Mouse (Mus musculus): Measurements from ENCODE around the gene Cep104. TPM values are rescaled to one million over a fixed set of nuclear protein-coding genes. Genes with fewer than 3 reads are reported as not detected.
A peak's percentile ranks its signal among the peaks of the same experiment; 100 is the strongest.

Gene Cep104
- polyA plus RNA-seq, 1 experiment from 2014 or later: 21.4 TPM

- Histone ChIP-seq H3K4me2 (peak overlapping the region; percentile 89), H3K4me3 (replicated peaks) (peak overlapping the region; percentile 81), H3K9ac (peak overlapping the region; percentile 94), H3K4me1 (peaks cover 18% of the 10 kb centered on the region), H3K36me3 (replicated peaks) (peaks cover 35% of the 10 kb centered on the region), H3K27me3 (peaks cover 24% of the 10 kb centered on the region), H3K9me3 (no peaks in the 10 kb centered on the region), H3K27ac (peak overlapping the region; percentile 90)
- under 1% methylated on average over 37 of the region's 37 CpGs for WGBS
- ATAC-seq (ENCODE audit: low FRiP score): peak; percentile 60; the same call in 1 of the 2 replicates
Observed at GRCm38 (mm10) chr4:153957444-153958250, 17.3 kb upstream of the Cep104 start.

- Histone ChIP-seq H3K36me3 (replicated peaks) (peaks cover 79% of the 10 kb centered on the region), H3K27ac (no peak overlapping the region), H3K4me3 (replicated peaks) (no peak overlapping the region), H3K9me3 (no peaks in the 10 kb centered on the region), H3K4me1 (peaks cover 13% of the 10 kb centered on the region), H3K27me3 (no peaks in the 10 kb centered on the region), H3K9ac (no peak overlapping the region), H3K4me2 (no peak overlapping the region)
- WGBS: 85% methylated on average over 7 of the region's 7 CpGs
- ATAC-seq (ENCODE audit: low FRiP score): no peak
Observed at GRCm38 (mm10) chr4:153962631-153963030, 12.4 kb upstream of the Cep104 start.

GRCm38 (mm10) chr4:153966651-153967050 is 8.3 kb upstream of the Cep104 start:
- Histone ChIP-seq H3K27ac (no peak overlapping the region), H3K36me3 (replicated peaks) (peaks cover 86% of the 10 kb centered on the region), H3K4me2 (no peak overlapping the region), H3K27me3 (no peaks in the 10 kb centered on the region), H3K4me3 (replicated peaks) (no peak overlapping the region), H3K4me1 (no peaks in the 10 kb centered on the region), H3K9ac (no peak overlapping the region), H3K9me3 (no peaks in the 10 kb centered on the region)
- no peak for ATAC-seq (ENCODE audit: low FRiP score)
- 86% methylated on average over 5 of the region's 5 CpGs for WGBS

GRCm38 (mm10) chr4:153967556-153967955 is 7.4 kb upstream of the Cep104 start:
- ATAC-seq (ENCODE audit: low FRiP score): no peak
- Histone ChIP-seq H3K4me2 (no peak overlapping the region), H3K9ac (no peak overlapping the region), H3K4me3 (replicated peaks) (no peak overlapping the region), H3K9me3 (no peaks in the 10 kb centered on the region), H3K27ac (no peak overlapping the region), H3K4me1 (no peaks in the 10 kb centered on the region), H3K27me3 (no peaks in the 10 kb centered on the region), H3K36me3 (replicated peaks) (peaks cover 77% of the 10 kb centered on the region)
- 84% methylated on average over 2 of the region's 2 CpGs for WGBS

- no peak for ATAC-seq (ENCODE audit: low FRiP score)
- Histone ChIP-seq H3K27ac (no peak overlapping the region), H3K9me3 (no peaks in the 10 kb centered on the region), H3K27me3 (no peaks in the 10 kb centered on the region), H3K4me2 (no peak overlapping the region), H3K9ac (no peak overlapping the region), H3K4me1 (peaks cover 3% of the 10 kb centered on the region; the same call in 1 of the 2 replicates), H3K36me3 (replicated peaks) (peaks cover 72% of the 10 kb centered on the region), H3K4me3 (replicated peaks) (no peak overlapping the region)
- WGBS: 80% methylated on average over 2 of the region's 2 CpGs
Observed at GRCm38 (mm10) chr4:153968063-153968462, 6.9 kb upstream of the Cep104 start.

GRCm38 (mm10) chr4:153975292-153975662 is 283 bp downstream of the Cep104 start:
- Histone ChIP-seq H3K4me3 (replicated peaks) (peak overlapping the region; percentile 94), H3K9me3 (no peaks in the 10 kb centered on the region), H3K4me2 (peak overlapping the region; percentile 94), H3K36me3 (replicated peaks) (peaks cover 29% of the 10 kb centered on the region), H3K9ac (peak overlapping the region; percentile 94), H3K4me1 (peaks cover 34% of the 10 kb centered on the region), H3K27ac (peak overlapping the region; percentile 73), H3K27me3 (no peaks in the 10 kb centered on the region)
- no peak for ATAC-seq (ENCODE audit: low FRiP score)
- WGBS: 1% methylated on average over 30 of the region's 33 CpGs

- peak overlapping the region; percentile 94 for H3K9ac ChIP-seq
- H3K4me2 ChIP-seq: peak overlapping the region; percentile 94
- peak overlapping the region; percentile 94 for H3K4me3 ChIP-seq (replicated peaks)
- no peak overlapping the region for H3K27ac ChIP-seq
- no peak for ATAC-seq (ENCODE audit: low FRiP score)
- no peaks in the 10 kb centered on the region for H3K9me3 ChIP-seq
- WGBS: 44% methylated on average over 6 of the region's 6 CpGs
- H3K36me3 ChIP-seq (replicated peaks): peaks cover 29% of the 10 kb centered on the region
- peaks cover 34% of the 10 kb centered on the region for H3K4me1 ChIP-seq
- no peaks in the 10 kb centered on the region for H3K27me3 ChIP-seq
Observed at GRCm38 (mm10) chr4:153975768-153976167, 774 bp downstream of the Cep104 start.

GRCm38 (mm10) chr4:153979243-153979642 is 4.2 kb downstream of the Cep104 start:
- Histone ChIP-seq H3K27me3 (no peaks in the 10 kb centered on the region), H3K27ac (no peak overlapping the region), H3K4me3 (replicated peaks) (no peak overlapping the region), H3K4me1 (peaks cover 21% of the 10 kb centered on the region), H3K9ac (no peak overlapping the region), H3K36me3 (replicated peaks) (peaks cover 54% of the 10 kb centered on the region), H3K4me2 (no peak overlapping the region), H3K9me3 (no peaks in the 10 kb centered on the region)
- no peak for ATAC-seq (ENCODE audit: low FRiP score)
- WGBS: 95% methylated on average over 10 of the region's 10 CpGs

GRCm38 (mm10) chr4:153980470-153980869 is 5.5 kb downstream of the Cep104 start:
- no peak for ATAC-seq (ENCODE audit: low FRiP score)
- no peak overlapping the region for H3K27ac ChIP-seq
- no peaks in the 10 kb centered on the region for H3K9me3 ChIP-seq
- peaks cover 66% of the 10 kb centered on the region for H3K36me3 ChIP-seq (replicated peaks)
- H3K9ac ChIP-seq: no peak overlapping the region
- no peak overlapping the region for H3K4me2 ChIP-seq
- 85% methylated on average over 11 of the region's 11 CpGs for WGBS
- peaks cover 18% of the 10 kb centered on the region for H3K4me1 ChIP-seq
- no peak overlapping the region for H3K4me3 ChIP-seq (replicated peaks)
- no peaks in the 10 kb centered on the region for H3K27me3 ChIP-seq

GRCm38 (mm10) chr4:153992715-153993114 is 17.7 kb downstream of the Cep104 start:
- Histone ChIP-seq H3K27ac (no peak overlapping the region), H3K4me1 (no peaks in the 10 kb centered on the region), H3K36me3 (replicated peaks) (peaks cover 95% of the 10 kb centered on the region), H3K4me3 (replicated peaks) (no peak overlapping the region), H3K27me3 (no peaks in the 10 kb centered on the region), H3K9ac (no peak overlapping the region), H3K9me3 (no peaks in the 10 kb centered on the region), H3K4me2 (no peak overlapping the region)
- WGBS: 93% methylated on average over 10 of the region's 10 CpGs
- ATAC-seq (ENCODE audit: low FRiP score): no peak

- 92% methylated on average over 8 of the region's 8 CpGs for WGBS
- ATAC-seq (ENCODE audit: low FRiP score): no peak
- Histone ChIP-seq H3K27me3 (no peaks in the 10 kb centered on the region), H3K9me3 (no peaks in the 10 kb centered on the region), H3K4me3 (replicated peaks) (no peak overlapping the region), H3K36me3 (replicated peaks) (peaks cover 95% of the 10 kb centered on the region), H3K4me2 (no peak overlapping the region), H3K27ac (no peak overlapping the region), H3K9ac (no peak overlapping the region), H3K4me1 (no peaks in the 10 kb centered on the region)
Observed at GRCm38 (mm10) chr4:153993505-153993904, 18.5 kb downstream of the Cep104 start.

GRCm38 (mm10) chr4:154005488-154005887 is 30.5 kb downstream of the Cep104 start:
- Histone ChIP-seq H3K9me3 (no peaks in the 10 kb centered on the region), H3K4me1 (no peaks in the 10 kb centered on the region), H3K27ac (no peak overlapping the region; the same call in 1 of the 2 replicates), H3K9ac (no peak overlapping the region), H3K4me3 (replicated peaks) (no peak overlapping the region), H3K27me3 (no peaks in the 10 kb centered on the region), H3K4me2 (no peak overlapping the region), H3K36me3 (replicated peaks) (peaks cover 56% of the 10 kb centered on the region)
- no peak for ATAC-seq (ENCODE audit: low FRiP score)
- WGBS: 85% methylated on average over 5 of the region's 5 CpGs

GRCm38 (mm10) chr4:154006264-154006663 is 31.3 kb downstream of the Cep104 start:
- Histone ChIP-seq H3K27ac (no peak overlapping the region), H3K9me3 (no peaks in the 10 kb centered on the region), H3K4me3 (replicated peaks) (no peak overlapping the region), H3K9ac (no peak overlapping the region), H3K27me3 (no peaks in the 10 kb centered on the region), H3K4me1 (peaks cover 5% of the 10 kb centered on the region), H3K36me3 (replicated peaks) (peaks cover 56% of the 10 kb centered on the region), H3K4me2 (no peak overlapping the region)
- 95% methylated on average over 6 of the region's 6 CpGs for WGBS
- ATAC-seq (ENCODE audit: low FRiP score): no peak
